Mouse (Mus musculus): ENCODE results near the gene Hspa1l.
"Not testable (repeated sequence)": the region's sequence is repeated elsewhere in the genome, so short reads cannot be mapped to it uniquely, and the experiment has no call there.

The Hspa1l gene

DNA sequence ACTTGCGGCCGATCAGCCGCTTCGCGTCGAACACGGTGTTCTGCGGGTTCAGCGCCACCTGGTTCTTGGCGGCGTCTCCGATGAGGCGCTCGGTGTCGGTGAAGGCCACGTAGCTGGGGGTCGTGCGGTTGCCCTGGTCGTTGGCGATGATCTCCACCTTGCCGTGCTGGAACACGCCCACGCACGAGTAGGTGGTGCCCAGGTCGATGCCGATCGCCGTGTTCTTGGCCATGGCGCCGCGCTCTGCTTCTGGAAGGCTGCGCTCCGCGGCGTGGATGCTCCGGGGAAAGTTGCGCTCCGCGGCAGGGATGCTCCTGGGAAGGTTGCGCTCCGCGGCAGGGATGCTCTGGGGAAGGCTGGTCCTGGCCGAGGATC, 822 bp upstream of the Hspa1l start:
- DNase-seq (ENCODE audit: low spot score in 2 of 2): not testable (repeated sequence)

DNA sequence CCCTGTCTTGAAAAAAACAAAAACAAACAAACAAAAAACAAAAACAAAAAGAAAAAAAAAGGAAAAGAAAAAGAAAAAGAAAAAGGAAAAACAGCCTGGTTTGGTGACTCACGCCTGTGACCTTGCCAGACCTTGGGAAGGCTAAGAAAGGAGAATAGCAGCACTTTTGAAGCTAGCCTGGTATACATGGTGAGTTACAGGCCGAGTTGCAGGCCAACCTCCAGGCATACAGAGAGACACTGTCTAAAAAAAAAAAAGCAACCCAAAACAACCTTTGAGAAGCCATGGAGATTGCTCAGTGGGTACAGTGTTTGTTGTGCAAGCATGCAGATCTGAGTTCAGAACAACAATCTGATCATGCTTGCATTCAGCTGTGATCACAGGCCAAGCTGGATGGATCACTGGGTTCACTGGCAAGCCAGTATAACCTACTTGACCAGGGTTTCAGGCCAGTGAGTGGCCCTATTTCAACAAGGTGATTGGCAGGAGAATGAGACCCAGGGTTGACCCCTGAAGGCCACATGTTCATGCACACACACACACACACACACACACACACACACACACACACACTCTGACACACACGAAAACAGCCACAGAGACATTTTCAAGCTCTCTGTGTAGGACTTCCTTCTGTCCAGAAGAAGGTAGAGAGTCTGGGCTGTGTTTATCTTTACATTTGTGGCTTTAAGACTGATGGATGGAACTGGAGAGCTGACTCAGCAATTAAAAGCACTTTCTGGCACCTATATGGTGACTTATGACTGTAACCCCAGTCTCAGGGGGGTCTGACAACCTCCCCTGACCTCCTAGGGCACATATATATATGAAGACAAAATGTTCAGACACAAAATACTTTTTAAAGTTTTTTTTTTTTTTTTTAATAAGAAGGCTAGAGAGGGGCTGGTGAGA, 3.3 kb downstream of the Hspa1l start:
- no peak for DNase-seq (ENCODE audit: low spot score in 2 of 2)

DNA sequence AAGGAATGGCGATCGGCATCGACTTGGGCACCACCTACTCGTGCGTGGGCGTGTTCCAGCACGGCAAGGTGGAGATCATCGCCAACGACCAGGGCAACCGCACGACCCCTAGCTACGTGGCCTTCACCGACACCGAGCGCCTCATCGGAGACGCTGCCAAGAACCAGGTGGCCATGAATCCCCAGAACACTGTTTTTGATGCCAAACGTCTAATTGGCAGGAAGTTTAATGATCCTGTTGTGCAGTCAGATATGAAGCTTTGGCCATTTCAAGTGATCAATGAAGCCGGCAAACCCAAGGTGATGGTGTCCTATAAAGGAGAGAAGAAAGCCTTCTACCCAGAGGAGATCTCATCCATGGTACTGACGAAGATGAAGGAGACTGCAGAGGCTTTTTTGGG, 4.5 kb downstream of the Hspa1l start:
- DNase-seq (ENCODE audit: low spot score in 2 of 2): no peak

DNA sequence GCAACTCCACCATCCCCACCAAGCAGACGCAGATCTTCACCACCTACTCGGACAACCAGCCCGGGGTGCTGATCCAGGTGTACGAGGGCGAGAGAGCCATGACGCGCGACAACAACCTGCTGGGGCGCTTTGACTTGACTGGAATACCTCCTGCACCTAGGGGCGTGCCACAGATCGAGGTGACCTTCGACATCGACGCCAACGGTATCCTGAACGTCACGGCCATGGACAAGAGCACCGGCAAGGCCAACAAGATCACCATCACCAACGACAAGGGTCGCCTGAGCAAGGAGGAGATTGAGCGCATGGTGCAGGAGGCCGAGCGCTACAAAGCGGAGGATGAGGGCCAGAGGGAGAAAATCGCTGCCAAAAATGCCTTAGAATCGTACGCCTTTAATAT, 5.7 kb downstream of the Hspa1l start:
- DNase-seq (ENCODE audit: low spot score in 2 of 2): no peak

DNA sequence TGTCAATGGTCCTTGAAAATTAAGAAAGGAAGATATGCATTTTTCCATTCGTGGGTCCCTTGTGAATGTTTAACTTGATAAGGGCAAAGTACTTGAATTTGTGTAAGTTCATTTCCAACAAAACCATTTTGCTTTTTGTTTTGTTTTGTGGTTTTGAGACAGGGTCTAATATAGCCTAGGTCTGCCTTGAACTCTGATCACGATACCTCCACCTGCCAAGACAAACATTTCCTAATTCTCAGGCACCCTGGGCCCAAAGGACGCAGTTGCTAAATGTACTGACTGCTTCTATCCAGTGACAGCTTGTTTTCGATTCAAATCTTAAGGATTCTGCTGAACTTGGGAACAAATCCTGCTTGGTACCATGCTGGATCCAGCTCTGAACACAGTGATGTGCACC, 7.1 kb downstream of the Hspa1l start:
- no peak for DNase-seq (ENCODE audit: low spot score in 2 of 2)

DNA sequence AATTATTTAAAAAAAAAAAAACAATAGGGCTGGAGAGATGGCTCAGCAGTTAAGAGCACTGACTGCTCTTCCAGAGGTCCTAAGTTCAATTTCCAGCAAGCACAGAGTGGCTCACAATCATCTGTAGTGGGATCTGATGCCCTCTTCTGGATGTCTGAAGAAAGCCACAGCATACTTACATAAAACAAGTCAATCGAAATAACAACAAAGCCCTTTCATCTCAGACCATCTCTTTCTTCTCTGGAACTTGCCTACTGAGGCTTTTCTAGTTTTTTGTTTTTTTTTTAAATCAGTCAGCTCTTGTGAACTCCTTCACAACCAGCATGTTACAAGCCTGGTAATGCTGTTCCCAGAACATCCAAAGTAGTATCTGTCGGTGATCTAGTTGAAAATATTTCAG, 8.2 kb downstream of the Hspa1l start:
- peak in 1 of 2 experiments; percentile 49 for DNase-seq (ENCODE audit: low spot score in 2 of 2)

DNA sequence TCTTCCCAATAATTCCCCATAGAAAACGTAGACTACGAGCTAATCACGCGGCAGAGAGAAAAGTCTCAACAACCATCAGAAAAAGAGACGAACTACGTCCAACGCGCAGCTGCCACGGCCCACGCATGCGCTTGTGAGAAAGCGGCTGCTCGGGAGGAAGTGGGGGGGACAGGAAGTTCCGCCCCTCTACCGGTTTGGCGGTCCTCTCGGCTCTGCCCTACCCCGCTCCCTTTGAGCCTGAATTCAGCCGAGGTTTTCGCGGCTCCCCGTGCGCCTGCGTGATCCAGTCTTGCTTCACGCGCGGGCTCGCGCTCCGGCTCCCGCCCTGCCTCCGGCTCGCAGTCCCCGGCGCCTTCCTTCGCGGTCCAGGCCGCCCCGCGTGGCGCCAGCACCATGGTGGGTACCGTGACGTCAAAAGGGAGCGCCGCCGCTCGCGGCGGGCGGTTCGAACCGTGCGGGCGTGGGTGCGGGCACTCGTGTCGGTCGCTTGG, 9.2 kb downstream of the Hspa1l start, which contains the start of gene Lsm2:
Gene Lsm2, plus strand, starts transcription at position 173 of the 491 bp plus-strand sequence.
- peak; percentile 87 to 88 for DNase-seq (ENCODE audit: low spot score in 2 of 2)

DNA sequence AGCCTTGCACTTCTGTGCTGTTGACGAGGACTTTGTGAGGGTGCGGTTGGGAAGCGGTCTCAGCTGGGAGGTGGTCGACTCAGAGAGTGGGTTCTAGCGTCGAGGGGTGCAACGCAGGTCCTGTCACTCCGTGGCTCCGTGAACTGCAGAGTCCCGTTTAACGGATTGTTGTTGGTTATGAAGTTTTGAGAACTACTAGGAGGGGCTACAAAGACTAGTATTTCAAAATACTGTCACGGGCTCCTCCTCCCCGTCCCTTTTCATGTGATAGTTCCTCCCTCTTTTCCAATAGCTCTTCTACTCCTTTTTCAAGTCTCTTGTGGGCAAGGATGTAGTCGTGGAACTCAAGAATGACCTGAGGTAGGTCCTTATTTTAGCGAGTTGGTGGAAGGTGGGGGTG, 9.8 kb downstream of the Hspa1l start:
- no peak for DNase-seq (ENCODE audit: low spot score in 2 of 2)

DNA sequence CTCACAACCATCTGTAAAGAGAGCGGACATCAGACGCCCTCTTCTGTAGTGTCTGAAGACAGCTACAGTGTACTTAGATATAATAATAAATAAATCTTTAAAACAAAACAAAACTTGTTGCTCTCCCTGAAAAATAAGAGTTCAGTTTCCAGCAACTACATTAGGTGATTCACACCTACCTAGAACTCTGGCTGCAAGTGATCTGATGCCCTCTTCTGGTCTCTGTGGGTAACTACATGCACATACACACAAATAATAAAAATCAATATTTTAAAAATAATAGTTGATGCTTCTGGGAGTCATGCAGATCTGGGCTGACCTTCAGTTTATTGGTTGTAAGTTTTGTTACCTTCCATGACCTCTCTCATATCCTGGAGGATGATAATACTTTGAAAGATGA, 11.7 kb downstream of the Hspa1l start:
- peak in 1 of 2 experiments; percentile 27 for DNase-seq (ENCODE audit: low spot score in 2 of 2)

DNA sequence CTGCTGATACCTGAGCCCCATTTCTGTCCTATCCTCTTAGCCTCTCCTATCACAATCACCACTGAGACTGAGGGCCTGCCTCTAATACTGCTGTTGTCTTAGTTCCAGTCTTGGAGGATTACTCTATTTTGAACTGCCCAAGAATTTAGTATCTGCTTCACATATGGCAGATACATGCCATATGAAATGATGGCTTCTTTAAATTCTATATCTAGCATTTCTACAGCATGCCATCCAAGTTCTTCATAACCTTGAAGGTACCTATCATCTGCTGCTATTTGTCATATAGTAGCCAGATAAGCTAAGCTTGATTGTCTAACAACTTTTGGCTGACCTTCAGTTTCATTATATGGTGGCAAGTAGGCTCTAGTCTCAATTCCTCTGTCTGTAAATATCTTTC, 22.2 kb downstream of the Hspa1l start:
- no peak for DNase-seq (ENCODE audit: low spot score in 2 of 2)

DNA sequence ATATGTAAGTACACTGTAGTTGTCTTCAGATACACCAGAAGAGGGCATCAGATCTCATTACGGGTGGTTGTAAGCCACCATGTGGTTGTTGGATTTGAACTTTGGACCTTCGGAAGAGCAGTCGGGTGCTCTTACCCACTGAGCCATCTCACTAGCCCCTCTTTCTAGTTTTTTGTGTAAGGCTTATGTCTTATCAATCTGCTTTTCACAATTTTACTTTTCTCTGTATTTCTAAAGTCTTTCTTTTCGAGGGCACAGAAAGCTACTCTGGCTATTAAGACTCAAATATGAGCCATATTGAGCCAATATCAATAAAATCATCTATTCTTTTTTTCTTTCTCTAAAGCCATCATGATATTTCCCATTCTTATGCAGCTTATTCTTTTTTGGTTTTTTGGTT, 22.7 kb downstream of the Hspa1l start:
- not testable (repeated sequence) for DNase-seq (ENCODE audit: low spot score in 2 of 2)

DNA sequence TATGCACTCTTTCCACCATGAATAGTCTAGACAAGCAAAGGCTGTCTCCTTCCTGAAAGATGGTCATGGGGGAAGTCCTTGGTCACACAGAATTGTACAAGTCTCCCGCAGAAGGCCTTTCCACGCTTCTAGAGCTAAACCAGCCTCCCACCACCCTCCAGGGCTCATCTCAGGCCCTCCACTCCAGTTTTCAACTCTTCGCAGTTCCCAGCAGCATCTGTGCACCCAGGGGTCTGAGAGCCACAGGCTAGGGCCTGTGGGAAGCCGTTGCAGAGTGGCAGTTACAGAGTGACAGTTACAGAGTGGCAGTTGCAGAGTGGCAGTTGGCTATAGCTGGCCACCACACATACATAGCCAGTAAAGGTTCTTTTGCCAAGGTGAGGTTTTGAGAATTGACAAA, 23.4 kb downstream of the Hspa1l start:
- DNase-seq (ENCODE audit: low spot score in 2 of 2): not testable (repeated sequence)

DNA sequence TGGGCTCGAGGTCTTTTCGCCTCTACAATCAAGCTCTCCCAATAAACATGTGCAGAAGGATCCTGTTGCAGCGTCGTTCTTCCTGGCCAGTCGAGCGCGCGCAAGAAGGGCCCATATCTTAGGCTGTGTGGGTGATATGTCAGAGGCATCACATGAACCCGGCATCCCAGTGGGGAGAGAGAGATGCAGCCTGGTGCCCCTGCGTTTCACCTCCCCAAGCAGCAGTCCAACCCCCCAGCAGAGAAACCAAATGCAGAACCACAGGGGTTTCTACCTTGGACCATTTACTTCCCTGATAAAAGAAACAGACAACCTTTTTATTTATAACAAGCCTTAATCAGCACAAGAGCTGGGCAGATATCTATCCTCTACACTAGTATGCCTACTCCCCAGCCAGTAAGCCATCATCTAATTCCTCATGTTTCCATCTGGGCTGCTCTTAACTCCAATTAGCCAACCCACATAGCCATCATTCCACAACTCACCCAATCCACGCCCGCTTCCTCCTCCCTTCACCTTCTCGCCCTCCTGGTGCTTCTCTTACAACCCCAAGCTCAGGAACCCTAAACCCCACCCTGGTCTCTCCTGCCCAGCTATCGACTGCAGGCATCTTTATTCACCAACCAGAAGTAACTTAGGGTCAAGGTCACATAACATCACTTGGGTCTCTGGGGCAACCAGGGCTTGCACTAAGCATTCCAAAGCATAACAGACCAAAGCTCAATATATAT, 24.1 kb downstream of the Hspa1l start:
- DNase-seq (ENCODE audit: low spot score in 2 of 2): no peak

DNA sequence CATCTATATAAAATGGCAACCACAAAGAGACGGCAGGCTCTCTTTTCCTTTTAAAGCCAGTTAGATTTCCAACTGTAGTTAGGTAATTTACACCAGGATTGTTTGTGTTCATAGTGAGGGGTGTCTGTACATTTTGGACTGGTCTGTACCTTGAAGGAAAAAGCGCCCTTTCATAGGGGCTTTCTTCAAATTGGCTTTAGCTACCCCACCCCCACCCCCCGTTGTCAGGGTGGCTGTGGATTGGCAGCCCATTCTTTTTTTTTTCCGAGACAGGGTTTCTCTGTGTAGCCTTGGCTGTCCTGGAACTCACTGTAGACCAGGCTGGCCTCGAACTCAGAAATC, 24.6 kb downstream of the Hspa1l start:
- DNase-seq (ENCODE audit: low spot score in 2 of 2): no peak

DNA sequence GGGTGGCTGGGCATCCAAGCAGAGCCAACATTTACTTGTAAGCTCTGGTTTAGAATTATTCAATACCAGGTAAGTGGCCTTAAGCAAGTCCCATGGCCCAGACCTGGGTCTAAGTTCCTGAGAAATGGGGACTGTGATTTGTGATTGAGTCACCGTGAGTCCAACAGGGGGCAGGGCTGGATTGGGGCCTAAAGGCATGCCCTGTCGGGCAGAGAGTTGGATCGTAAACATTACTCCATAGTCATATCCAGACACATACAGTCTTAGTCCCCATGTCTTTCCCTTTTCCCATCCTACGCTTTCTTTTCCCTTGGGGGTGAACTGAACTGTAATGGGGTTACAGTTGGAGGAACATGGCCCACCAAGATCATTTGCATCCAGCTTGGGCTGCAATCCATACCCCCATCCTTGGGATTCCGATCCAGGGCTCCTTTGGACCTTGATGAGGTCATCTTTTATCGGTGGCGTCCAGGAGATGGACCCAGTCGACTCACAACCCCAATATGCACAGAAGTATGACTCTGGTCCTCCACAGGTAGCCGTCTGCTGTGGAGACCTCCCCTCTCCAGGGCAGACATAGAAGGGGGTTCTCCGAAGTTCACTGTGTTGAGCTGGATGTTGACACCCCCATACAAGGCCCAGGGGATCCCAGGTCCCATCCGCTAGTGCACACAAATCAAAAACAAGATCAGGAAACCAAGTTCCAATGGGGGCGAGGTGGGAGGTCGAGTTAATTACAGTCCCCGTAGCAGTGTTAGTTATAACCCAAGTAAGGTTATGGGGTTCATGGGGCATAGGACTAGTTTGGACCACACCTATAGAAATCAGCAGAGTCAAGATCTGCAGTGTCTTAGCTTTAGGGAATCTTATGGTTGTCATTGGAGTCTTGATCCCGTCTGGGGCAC, 26.3 kb downstream of the Hspa1l start:
- no peak for DNase-seq (ENCODE audit: low spot score in 2 of 2)

DNA sequence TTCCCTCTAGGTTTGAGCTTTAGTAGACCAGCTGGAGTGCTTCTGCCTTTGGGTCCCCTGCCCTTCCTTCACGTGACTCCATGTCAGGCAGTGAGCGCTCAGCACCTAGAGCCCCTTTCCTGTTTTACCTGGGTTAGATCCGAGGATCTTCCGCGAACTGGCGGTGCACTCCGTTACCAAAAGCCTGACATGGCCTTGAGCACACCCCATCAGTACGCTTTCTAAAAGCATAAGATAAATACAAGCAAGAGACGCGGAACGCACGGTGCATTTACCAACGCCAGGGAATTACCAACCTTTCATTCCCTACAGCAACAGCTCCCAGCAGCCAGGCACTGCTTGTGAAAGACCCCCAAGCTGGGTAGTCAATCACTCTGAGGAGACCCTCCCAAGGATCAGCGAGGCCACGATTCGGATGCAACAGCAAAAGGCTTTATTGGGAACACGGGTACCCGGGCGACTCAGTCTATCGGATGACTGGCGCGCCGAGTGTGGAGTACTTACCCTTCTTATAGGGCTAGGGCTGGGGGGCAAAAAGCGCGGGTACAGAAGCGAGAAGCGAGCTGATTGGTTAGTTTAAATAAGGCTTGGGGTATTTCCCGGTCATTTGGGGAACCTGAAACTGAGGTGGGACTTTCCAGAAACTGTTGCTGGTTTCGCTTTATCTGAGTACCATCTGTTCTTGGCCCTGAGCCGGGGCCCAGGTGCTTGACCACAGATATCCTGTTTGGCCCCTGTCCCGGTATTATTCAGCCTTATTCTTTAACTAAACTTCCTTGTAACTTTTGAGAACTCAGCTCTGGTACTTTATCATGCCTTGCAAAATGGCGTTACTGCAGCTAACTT, 27.6 kb downstream of the Hspa1l start:
- peak in 1 of 2 experiments; percentile 41 for DNase-seq (ENCODE audit: low spot score in 2 of 2)

DNA sequence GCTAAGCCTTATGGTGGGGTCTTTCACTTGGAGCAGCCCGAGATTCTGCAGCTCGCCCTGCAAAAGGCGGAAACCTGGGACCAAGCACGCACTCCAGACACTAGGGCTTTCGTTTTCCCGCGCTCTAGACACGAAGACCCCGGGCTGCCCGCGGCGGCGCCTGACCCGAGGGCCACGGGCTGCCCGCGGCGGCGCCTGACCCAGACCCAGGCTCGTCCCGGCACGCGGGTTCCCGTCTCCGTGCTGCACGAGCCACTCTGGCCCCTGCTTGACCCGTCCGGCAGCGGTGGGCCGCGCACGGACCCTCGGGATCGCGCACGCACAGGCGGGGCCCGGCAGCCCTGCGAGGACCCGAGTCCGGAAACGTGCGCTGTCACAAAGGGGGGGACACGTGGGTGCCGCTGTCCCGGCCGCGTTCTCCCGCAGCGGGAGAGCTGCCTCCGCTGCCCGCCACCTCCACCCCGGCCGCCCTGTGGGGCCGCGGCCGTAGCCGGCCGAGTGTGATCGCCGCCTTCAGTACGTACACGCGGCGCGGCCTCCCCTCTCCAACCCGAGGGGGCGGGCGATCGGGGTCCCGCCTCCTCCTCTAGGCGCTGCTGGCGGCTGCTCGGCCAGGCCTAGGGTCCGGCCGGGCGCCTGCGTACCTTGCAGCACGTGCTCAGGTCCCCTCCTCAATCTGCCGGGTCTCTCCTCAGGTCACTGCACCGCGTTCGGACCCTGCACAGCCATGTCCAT, 28.4 kb downstream of the Hspa1l start, which contains the start of gene Vars:
Gene Vars, plus strand, starts transcription at position 271 of the 735 bp plus-strand sequence.
- DNase-seq (ENCODE audit: low spot score in 2 of 2): peak; percentile 69 to 78

DNA sequence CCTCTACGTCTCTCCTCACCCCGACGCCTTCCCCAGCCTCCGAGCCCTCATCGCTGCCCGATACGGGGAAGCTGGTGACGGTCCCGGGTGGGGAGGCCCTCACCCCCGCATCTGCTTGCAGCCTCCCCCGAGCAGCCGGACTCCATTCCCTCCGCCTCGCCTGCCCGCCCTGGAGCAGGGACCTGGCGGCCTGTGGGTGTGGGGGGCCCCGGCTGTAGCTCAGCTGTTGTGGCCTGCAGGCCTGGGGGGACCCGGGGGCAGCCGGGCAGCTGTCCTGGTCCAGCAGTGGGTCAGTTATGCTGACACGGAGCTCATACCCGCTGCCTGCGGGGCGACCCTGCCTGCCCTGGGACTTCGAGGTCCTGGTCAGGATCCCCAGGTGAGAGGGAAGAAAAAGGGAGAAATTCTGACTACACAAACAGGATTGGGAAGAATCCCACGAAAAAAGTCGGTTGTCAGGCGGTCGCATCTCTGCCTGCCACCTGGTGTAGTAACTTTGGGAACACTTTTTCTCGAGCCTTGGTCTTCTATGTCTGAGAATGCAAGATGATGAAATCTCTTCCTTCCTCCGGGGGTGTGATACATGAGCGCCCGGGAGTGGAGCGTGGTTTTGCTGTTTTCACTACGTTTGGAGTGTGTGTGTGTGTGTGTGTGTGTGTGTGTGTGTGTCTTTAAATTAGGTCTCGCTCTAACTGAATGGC, 29.1 kb downstream of the Hspa1l start:
- DNase-seq (ENCODE audit: low spot score in 2 of 2): no peak

DNA sequence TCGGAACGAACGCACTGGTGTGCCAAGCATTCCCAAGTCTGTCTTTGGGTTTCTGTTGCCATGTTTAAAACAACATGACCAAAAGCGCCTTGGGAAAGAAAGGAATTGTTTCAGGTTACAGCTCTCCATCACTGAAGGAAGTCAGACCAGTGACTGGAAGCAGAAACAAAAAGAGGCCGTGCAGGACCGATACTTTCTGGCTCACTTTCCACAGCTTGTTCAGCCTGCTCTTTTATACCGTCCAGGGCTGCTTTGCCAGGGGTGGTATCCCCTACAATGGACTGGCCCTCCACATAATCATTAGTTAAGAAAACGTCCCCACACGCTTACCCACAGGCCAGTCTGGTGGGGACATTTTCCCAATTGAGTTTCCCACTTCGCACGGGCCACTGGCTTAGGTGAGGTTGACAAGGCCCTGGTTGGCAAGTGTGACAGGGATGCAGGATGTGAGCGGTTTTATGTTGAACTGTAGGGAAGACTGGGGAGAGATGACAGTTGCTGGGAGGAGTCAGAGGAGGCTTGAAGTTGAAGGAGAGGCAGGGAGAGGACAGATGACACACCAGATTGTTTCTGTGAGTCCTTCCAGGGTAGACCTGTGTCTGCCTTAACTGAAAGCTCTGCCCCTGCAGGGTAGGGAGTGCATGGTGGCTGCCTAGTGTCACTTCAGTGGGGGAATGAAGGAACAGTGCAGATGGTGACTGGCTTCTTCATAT, 29.8 kb downstream of the Hspa1l start:
- no peak for DNase-seq (ENCODE audit: low spot score in 2 of 2)
